Mouse (Mus musculus): ENCODE measurements at regions not wholly inside any gene's neighbourhood (a gene's known extent, or its start where the extent isn't known, plus 50 kb on each side); places are given as distances from the start of the nearest gene placed in this dataset.

GRCm38 (mm10) chr2:57496315-57496954 is 259.0 kb downstream of the Gpd2 start:
- Histone ChIP-seq H3K4me2 (ENCODE audit: low read length) (no peak overlapping the region), H3K9me3 (replicated peaks; ENCODE audit: control insufficient read depth, low read length, poor library complexity, severe bottlenecking) (no peaks in the 10 kb centered on the region), H3K9ac (ENCODE audit: low read depth, low read length) (no peak overlapping the region), H3K4me3 (ENCODE audit: low read depth, low read length) (no peak overlapping the region), H3K27ac (ENCODE audit: low read length) (no peak overlapping the region), H3K27me3 (ENCODE audit: control insufficient read depth, insufficient read depth, low read depth, low read length) (no peaks in the 10 kb centered on the region), H3K36me3 (ENCODE audit: control insufficient read depth, insufficient read depth, low read length) (no peaks in the 10 kb centered on the region), H3K4me1 (ENCODE audit: control insufficient read depth, insufficient read depth, low read length) (peaks cover 2% of the 10 kb centered on the region; the same call in 1 of the 2 replicates)
- ATAC-seq, result no peak
- 74% methylated on average over 2 of the region's 2 CpGs for WGBS

- ATAC-seq, result no peak
- no peak overlapping the region for H3K4me2 ChIP-seq (ENCODE audit: low read length)
- H3K36me3 ChIP-seq (ENCODE audit: control insufficient read depth, insufficient read depth, low read length), result no peaks in the 10 kb centered on the region
- no peak overlapping the region for H3K27ac ChIP-seq (ENCODE audit: low read length)
- WGBS, result 72% methylated on average over 1 of the region's 1 CpGs
- H3K27me3 ChIP-seq (ENCODE audit: control insufficient read depth, insufficient read depth, low read depth, low read length), result no peaks in the 10 kb centered on the region
- no peak overlapping the region for H3K4me3 ChIP-seq (ENCODE audit: low read depth, low read length)
- no peaks in the 10 kb centered on the region for H3K9me3 ChIP-seq (replicated peaks; ENCODE audit: control insufficient read depth, low read length, poor library complexity, severe bottlenecking)
- H3K4me1 ChIP-seq (ENCODE audit: control insufficient read depth, insufficient read depth, low read length), result peaks cover 2% of the 10 kb centered on the region; the same call in 1 of the 2 replicates
- H3K9ac ChIP-seq (ENCODE audit: low read depth, low read length), result no peak overlapping the region
These were observed 260.5 kb downstream of the Gpd2 start for GRCm38 (mm10) chr2:57497933-57498332.

- Histone ChIP-seq H3K4me3 (ENCODE audit: low read depth, low read length) (no peak overlapping the region), H3K4me1 (ENCODE audit: control insufficient read depth, insufficient read depth, low read length) (no peaks in the 10 kb centered on the region), H3K36me3 (ENCODE audit: control insufficient read depth, insufficient read depth, low read length) (no peaks in the 10 kb centered on the region), H3K9ac (ENCODE audit: low read depth, low read length) (no peak overlapping the region), H3K9me3 (replicated peaks; ENCODE audit: control insufficient read depth, low read length, poor library complexity, severe bottlenecking) (no peaks in the 10 kb centered on the region), H3K4me2 (ENCODE audit: low read length) (no peak overlapping the region), H3K27me3 (ENCODE audit: control insufficient read depth, insufficient read depth, low read depth, low read length) (no peaks in the 10 kb centered on the region), H3K27ac (ENCODE audit: low read length) (no peak overlapping the region)
- WGBS, result 69% methylated on average over 2 of the region's 2 CpGs
- ATAC-seq, result no peak
These were observed 267.2 kb downstream of the Gpd2 start for GRCm38 (mm10) chr2:57504678-57505077.

DNA sequence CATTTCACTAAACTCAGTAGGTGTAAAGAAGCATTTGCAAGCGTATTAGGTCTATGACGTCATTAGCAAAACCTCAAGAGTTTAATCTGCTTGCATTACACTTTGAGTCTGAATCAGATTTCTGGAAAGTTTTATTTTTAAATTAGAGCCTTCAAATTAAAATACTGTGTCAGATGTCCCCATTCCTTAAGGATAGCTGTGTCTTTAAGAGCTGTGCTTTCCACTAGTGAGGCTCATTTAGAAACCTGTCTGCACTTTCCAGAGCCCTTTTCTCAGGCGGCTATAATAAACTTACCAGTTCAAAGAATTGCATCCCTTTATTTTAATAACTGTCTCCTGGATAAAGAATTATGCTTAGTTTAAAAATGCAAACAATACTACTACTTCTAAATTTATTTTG is 285.0 kb downstream of the Gpd2 start:
- WGBS, result 59% methylated on average over 3 of the region's 3 CpGs
- ATAC-seq, result peak; percentile 12; the same call in 1 of the 2 replicates

DNA sequence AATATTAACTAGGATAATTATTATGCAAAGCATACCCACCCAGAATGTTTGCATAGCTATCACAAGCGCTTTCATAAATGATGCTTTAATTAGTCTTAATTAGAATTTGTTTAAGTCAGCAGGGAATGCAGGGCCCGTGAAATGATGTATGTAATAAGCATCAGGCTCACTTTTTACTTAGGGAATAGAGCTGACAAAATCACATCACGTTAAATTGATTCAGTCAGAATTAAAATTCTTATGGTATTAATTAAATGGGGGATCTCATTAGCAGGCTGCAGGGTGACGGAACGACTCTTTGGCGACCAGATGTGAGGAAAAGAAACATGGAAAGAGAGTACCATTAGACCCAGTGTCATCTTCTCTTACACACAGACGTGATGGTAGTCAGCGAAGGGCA is 285.5 kb downstream of the Gpd2 start:
- peak; percentile 71 for ATAC-seq
- WGBS, result 46% methylated on average over 8 of the region's 8 CpGs
- no peaks in the 10 kb centered on the region for H3K4me1 ChIP-seq (ENCODE audit: control insufficient read depth, insufficient read depth, low read length)
- no peaks in the 10 kb centered on the region for H3K27me3 ChIP-seq (ENCODE audit: control insufficient read depth, insufficient read depth, low read depth, low read length)
- no peaks in the 10 kb centered on the region for H3K36me3 ChIP-seq (ENCODE audit: control insufficient read depth, insufficient read depth, low read length)
- H3K9ac ChIP-seq (ENCODE audit: low read depth, low read length), result no peak overlapping the region
- H3K4me3 ChIP-seq (ENCODE audit: low read depth, low read length), result no peak overlapping the region
- H3K9me3 ChIP-seq (replicated peaks; ENCODE audit: control insufficient read depth, low read length, poor library complexity, severe bottlenecking), result no peaks in the 10 kb centered on the region
- H3K4me2 ChIP-seq (ENCODE audit: low read length), result no peak overlapping the region
- no peak overlapping the region for H3K27ac ChIP-seq (ENCODE audit: low read length)

More for the DNA sequence above, 285.0 kb downstream of the Gpd2 start:
- H3K4me2 ChIP-seq (ENCODE audit: low read length), result no peak overlapping the region
- H3K4me1 ChIP-seq (ENCODE audit: control insufficient read depth, insufficient read depth, low read length), result peaks cover 4% of the 10 kb centered on the region; the same call in 1 of the 2 replicates
- H3K36me3 ChIP-seq (ENCODE audit: control insufficient read depth, insufficient read depth, low read length), result no peaks in the 10 kb centered on the region
- no peak overlapping the region for H3K27ac ChIP-seq (ENCODE audit: low read length)
- H3K4me3 ChIP-seq (ENCODE audit: low read depth, low read length), result no peak overlapping the region
- no peaks in the 10 kb centered on the region for H3K9me3 ChIP-seq (replicated peaks; ENCODE audit: control insufficient read depth, low read length, poor library complexity, severe bottlenecking)
- no peak overlapping the region for H3K9ac ChIP-seq (ENCODE audit: low read depth, low read length)
- H3K27me3 ChIP-seq (ENCODE audit: control insufficient read depth, insufficient read depth, low read depth, low read length), result no peaks in the 10 kb centered on the region

GRCm38 (mm10) chr2:57527966-57528365 is 290.5 kb downstream of the Gpd2 start:
- H3K4me2 ChIP-seq (ENCODE audit: low read length), result no peak overlapping the region
- H3K9ac ChIP-seq (ENCODE audit: low read depth, low read length), result no peak overlapping the region
- no peak for ATAC-seq
- no peaks in the 10 kb centered on the region for H3K36me3 ChIP-seq (ENCODE audit: control insufficient read depth, insufficient read depth, low read length)
- no peaks in the 10 kb centered on the region for H3K4me1 ChIP-seq (ENCODE audit: control insufficient read depth, insufficient read depth, low read length)
- WGBS, result 35% methylated on average over 2 of the region's 2 CpGs
- no peak overlapping the region for H3K27ac ChIP-seq (ENCODE audit: low read length)
- H3K27me3 ChIP-seq (ENCODE audit: control insufficient read depth, insufficient read depth, low read depth, low read length), result no peaks in the 10 kb centered on the region
- H3K9me3 ChIP-seq (replicated peaks; ENCODE audit: control insufficient read depth, low read length, poor library complexity, severe bottlenecking), result no peaks in the 10 kb centered on the region
- H3K4me3 ChIP-seq (ENCODE audit: low read depth, low read length), result no peak overlapping the region

DNA sequence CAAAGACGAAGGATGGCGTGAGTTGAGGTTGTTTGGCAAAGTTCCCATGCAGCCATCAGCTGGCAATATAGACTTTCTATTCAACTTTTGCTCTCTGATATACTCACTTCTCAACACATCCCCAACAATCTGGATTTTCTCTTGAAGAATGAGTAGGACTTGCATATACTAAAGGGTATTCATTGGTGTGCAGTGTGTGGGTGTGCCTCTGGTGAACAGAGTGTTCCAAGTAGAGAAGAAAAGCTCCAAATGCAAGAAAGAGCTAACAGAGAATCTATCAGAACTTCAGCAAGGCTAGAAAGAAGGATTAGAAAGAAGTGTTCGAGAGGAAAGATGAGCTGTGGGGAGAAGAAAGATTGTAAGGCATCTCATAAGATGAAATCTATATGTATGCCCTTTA is 302.4 kb downstream of the Gpd2 start:
- Histone ChIP-seq H3K9ac (ENCODE audit: low read depth, low read length) (no peak overlapping the region), H3K4me2 (ENCODE audit: low read length) (no peak overlapping the region), H3K4me1 (ENCODE audit: control insufficient read depth, insufficient read depth, low read length) (no peaks in the 10 kb centered on the region), H3K9me3 (replicated peaks; ENCODE audit: control insufficient read depth, low read length, poor library complexity, severe bottlenecking) (0 out of 2 replicates have a peak, but pooled peaks cover 2% of the 10 kb centered on the region), H3K27ac (ENCODE audit: low read length) (no peak overlapping the region), H3K4me3 (ENCODE audit: low read depth, low read length) (no peak overlapping the region), H3K36me3 (ENCODE audit: control insufficient read depth, insufficient read depth, low read length) (no peaks in the 10 kb centered on the region), H3K27me3 (ENCODE audit: control insufficient read depth, insufficient read depth, low read depth, low read length) (no peaks in the 10 kb centered on the region)
- WGBS, result 92% methylated on average over 3 of the region's 3 CpGs
- ATAC-seq, result no peak

DNA sequence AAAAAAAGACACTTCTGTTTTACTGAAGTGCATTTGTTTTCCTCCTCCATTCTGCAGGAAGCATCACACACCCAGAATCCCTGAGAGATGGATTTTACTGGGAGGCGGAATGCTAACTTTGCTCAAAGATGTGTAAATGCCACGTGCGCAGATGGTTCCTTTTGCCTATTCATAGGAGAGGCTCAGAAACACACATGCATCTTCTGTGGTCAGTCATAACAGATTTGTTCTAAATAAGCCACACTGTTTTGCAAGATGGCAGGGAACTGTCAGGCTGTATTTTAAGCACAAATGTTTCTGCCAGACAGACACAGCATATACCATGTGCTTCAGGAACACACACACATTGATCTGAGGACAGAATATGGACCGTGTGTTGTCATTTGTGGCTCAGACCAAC is 327.8 kb downstream of the Gpd2 start:
- H3K27ac ChIP-seq (ENCODE audit: low read length), result no peak overlapping the region
- no peaks in the 10 kb centered on the region for H3K36me3 ChIP-seq (ENCODE audit: control insufficient read depth, insufficient read depth, low read length)
- H3K27me3 ChIP-seq (ENCODE audit: control insufficient read depth, insufficient read depth, low read depth, low read length), result no peaks in the 10 kb centered on the region
- ATAC-seq, result no peak
- WGBS, result 83% methylated on average over 4 of the region's 4 CpGs
- no peak overlapping the region for H3K9ac ChIP-seq (ENCODE audit: low read depth, low read length)
- no peak overlapping the region for H3K4me3 ChIP-seq (ENCODE audit: low read depth, low read length)
- H3K9me3 ChIP-seq (replicated peaks; ENCODE audit: control insufficient read depth, low read length, poor library complexity, severe bottlenecking), result no peaks in the 10 kb centered on the region
- no peaks in the 10 kb centered on the region for H3K4me1 ChIP-seq (ENCODE audit: control insufficient read depth, insufficient read depth, low read length)
- H3K4me2 ChIP-seq (ENCODE audit: low read length), result no peak overlapping the region

DNA sequence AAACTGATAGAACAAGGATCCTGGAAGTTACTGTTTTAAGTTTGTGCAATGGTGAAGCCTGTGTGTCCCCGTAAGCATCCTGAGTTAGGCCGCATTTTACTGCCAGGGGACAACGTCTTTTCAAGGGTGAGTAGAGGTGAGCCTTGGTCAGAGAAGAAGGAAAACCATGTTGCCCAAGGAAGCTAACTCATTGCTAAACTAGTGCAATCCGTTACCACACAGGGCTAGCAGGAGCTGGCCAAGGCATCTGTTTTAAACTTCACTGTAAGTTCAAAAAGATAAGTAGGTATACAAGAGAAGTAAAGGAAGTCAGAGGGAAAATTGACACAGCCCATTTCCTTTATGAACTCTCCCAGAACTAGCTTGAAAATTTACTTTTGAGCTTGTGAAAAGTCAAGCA is 328.7 kb downstream of the Gpd2 start:
- Histone ChIP-seq H3K4me3 (ENCODE audit: low read depth, low read length) (no peak overlapping the region), H3K27me3 (ENCODE audit: control insufficient read depth, insufficient read depth, low read depth, low read length) (no peaks in the 10 kb centered on the region), H3K27ac (ENCODE audit: low read length) (no peak overlapping the region), H3K36me3 (ENCODE audit: control insufficient read depth, insufficient read depth, low read length) (no peaks in the 10 kb centered on the region), H3K4me1 (ENCODE audit: control insufficient read depth, insufficient read depth, low read length) (no peaks in the 10 kb centered on the region), H3K4me2 (ENCODE audit: low read length) (no peak overlapping the region), H3K9ac (ENCODE audit: low read depth, low read length) (no peak overlapping the region), H3K9me3 (replicated peaks; ENCODE audit: control insufficient read depth, low read length, poor library complexity, severe bottlenecking) (no peaks in the 10 kb centered on the region)
- 91% methylated on average over 4 of the region's 4 CpGs for WGBS
- ATAC-seq, result no peak

Data from midbrain, embryonic 16.5 days (tissue).